Mouse (Mus musculus) layer of hippocampus, postnatal 14 days (tissue): ENCODE measurements around the gene Hectd2. TPM values are rescaled to one million over a fixed set of nuclear protein-coding genes. Genes with fewer than 3 reads are reported as not detected.
A peak's percentile ranks its signal among the peaks of the same experiment; 100 is the strongest.

ENCODE experiments used
- DNase-seq, 2 experiments: peaks; one replicate each; pipeline ENCODE4 v3.0.0; 2021 to 2022; ENCODE audit warnings: low spot score in 2 of 2, mixed read lengths in 1 of 2
- total RNA-seq, 2 experiments: library from RNA; stranded (reverse); gene quantifications; 2 replicates each; pipeline ENCODE4 v1.2.3; 2021

Hectd2 gene
- total RNA-seq, 2 experiments from 2014 or later, result 36.0 to 37.0 TPM

DNA sequence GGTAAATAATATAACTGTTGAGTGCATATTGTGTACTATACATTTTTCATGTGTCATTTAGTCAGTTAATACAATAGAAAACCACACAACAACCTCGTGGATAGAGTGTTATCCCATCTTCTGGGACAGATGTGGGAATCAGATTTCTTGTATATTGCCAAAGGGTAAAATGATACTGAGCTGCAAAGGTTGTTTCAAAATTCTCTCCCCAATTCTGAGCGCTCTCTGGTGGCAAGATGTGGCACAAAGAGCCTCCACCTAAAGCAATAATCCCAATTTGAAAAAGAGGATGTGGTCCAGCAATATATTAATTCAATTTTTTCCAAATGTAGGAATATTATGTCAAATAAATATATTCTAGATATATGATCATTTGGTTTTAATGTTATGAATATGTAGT, 5.7 kb downstream of the Hectd2 start:
- no peak for DNase-seq

DNA sequence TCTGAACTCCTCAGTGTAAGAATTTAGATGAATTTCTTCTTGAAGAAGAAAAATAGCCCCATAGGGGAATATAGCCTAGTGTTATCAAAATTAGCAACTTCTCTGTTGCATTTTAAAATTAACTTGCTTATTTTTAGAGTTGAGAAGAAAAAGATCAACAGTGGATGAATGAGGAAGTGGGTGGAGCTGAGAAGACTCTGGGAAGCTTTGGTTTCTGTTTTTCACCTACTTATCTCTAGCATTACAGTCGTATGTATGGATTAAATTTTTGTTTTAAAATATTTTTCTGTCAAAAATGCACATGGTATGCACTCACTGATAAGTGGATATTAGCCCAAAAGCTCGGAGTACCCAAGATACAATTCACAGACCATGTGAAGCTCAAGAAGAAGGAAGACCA, 6.7 kb downstream of the Hectd2 start:
- no peak for DNase-seq

DNA sequence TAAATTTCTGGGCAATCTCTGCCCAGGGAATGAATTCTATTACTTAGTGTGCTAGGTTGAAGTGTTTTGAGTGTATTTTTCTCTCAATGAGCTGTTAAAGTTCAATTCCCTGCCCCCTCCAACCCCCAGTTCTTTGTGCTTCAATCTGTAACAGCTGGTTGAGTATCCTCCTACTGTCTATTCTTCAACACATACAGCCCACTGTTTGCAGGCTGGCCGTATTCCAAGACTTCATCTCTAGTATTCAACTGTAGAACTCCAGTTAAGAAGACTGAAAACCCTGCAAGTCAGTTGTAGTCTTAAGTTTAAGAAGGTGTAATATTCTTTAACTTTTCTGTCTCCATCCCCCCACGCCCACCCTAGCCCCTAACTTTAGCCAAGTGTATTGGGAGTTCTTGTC, 10.0 kb downstream of the Hectd2 start:
- peak; percentile 21 to 48 for DNase-seq

DNA sequence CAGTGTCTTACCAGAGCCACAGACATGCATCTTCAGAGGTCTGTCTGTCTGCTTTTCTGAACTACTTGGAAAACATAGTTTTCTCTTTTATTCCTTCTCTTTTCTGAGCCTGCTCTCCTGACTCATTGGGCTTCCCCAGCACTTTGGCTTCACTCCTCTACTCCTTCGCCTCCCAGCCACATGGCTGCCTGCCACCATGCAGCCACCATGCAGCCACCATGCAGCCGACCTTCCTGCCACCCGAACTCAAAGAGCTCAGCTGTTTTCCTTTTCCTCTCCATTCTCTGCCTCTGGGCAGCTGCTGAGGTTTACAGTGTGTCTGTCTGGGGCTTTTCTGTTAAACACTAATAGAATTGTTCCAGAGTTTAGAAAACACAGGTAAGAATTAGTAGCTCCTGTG, 19.5 kb downstream of the Hectd2 start:
- DNase-seq, result no peak

DNA sequence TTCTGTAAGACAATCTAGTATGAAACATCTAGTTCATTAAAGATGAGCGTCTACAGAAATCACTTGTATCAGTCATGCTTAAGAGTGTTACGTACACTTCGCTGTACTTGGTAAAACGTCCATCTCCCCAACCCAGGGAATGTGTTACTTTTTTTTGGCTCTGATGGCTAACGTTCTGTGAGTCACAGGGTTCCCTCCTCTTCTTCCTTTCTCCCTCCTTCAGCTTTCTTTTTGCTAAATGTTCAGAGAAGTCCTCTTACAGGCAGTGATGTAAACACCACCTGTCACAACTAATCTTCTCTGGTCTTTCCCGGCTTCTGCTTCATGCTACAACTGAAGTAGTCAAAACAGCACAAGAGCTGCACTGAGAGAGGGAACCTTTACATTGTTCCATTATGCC, 20.7 kb downstream of the Hectd2 start:
- DNase-seq, result no peak

DNA sequence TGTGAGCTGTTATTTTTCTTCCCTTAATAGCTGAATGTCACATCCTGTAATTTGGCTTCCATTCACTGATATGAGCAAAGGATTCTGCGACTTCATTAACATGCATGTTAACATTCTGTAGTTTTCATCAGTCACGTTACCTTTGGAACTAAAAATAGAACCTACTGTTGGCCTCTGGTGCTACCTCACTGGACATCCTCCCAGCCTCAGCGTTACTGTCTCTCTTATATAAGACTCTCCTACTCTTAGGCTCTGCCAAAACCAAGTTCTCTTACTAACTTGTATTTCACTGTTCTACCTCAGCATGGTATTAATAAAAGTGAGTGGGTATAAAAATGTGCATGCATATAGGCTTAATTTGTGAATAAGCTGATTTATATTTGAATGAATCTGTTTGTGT, 26.4 kb downstream of the Hectd2 start:
- peak in 1 of 2 experiments; percentile 43 for DNase-seq

DNA sequence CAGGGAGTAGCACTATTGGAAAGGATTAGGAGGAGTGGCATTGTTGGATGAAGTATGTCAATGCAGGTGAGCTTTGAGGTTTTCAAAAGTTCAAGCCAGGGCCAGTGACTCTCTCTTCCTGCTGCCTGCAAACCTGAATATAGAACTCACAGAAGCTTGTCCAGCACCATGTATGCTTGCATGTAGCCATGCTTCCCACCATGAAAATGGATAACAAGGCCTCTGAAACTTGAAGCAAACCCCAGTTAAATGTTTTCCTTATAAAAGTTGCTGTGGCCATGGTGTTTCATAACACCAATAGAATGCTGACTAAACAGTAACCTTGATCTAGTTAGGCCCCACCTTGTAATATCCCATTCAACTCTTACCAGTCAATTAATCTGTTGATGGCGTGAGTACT, 27.7 kb downstream of the Hectd2 start:
- DNase-seq, result no peak

DNA sequence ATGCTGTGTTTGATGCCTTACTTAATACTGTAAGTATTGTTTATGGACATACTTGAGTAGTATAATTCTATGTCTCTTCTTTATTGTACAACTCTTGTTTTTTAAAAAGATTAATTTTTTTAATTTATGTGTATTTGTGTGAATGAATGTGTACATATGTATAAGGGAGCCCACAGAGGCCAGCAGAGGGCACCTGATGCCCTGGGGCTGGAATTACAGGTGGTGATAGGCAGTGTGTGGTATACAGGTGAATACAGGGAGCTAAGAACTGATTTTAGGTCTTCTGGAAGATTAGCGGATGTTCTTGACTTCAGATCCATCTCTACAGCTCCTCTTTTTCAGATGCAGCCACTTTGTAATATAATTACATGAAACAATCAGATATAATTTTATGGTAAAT, 31.1 kb downstream of the Hectd2 start:
- no peak for DNase-seq

DNA sequence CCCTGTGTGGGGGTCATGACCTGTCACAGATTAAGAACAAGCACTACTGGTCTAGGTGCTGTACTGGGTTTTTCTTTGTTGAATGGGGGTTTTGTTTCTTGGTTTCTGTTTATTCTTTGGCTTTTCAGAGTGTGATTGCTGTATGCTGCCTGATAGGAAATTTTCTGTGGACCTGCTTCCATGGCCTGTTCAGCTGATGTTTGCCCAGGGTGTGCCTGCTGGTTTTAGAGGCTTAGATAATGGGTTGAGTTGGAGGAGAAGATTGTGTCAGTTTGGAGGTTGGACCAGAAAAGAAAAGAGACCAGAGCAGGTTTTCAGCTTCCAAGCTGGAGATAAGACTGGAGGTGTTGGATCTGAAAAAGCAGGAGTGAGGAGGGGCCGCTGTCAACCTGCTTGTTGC, 40.0 kb downstream of the Hectd2 start:
- no peak for DNase-seq

DNA sequence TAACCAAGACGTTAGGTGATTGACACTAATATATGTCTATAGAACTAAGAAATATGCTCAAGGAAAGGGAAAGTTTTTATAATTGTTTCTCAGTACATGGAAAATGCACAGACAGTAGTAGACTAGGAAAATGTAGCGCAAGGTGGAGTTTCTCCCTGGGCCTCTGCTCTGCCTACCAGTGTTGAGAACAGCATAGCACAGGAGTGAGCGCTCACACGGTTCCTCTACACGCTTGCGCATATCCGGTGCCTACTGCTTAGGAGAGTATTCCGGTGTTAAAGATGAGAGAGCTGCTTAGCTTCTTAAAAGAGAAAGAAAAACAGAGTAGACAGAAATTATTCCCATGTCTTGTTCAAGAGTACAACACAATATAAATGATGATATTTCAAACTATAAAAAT, 47.4 kb downstream of the Hectd2 start:
- no peak for DNase-seq

DNA sequence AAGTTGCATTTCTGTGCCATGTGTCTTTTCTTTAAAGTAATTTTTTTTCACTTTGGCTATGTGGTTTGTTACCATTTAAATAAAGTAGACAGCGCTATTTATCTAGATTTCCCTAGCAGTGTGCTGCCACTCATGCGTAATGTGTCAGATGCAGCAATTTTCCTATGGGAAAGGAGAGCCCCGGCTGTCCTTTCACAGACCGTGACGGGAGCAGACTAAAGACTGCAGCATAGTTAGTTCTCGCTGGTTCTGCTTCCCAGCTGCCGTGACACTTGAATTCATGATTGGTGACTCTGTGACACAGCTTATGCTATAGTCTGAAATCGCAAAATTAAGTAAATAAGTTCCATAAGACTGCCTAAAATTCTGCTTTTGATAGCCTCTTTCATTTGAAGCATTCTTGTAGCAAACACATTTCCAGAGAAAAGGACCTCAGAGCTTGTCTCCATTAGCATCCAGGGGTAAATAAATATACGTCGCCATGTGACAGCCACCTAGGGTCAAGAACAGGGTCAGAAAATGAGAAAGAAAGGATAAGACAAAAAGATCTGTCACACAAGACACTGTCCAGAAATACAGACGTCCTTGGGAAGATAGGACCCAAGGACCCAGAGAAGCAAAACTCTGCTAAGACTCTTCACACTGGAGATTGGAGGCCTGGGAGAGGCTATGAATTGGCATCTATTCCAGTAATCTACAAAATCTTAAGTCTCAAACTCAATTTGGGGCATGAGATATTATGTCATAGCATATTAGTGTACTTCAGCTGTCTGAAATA, 48.3 kb downstream of the Hectd2 start:
- no peak for DNase-seq

DNA sequence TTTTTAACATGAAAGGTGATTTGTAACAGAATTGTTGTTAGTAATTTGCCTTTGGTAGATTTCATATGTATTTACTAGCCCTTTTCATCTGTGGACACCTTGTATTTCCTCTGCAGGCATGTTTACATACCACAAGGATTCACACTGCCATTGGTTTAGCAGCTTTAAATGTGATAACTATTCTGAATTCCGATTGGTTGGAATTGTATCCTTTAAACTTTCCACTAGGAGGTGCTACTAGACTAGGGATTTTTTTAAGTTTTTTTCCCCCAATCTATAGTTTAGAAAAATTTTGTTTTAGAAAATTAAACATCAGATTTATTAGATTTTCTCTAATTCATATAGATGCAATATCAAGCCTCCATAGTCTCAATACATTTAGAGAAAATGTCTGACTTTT, 51.8 kb downstream of the Hectd2 start:
- DNase-seq, result no peak

DNA sequence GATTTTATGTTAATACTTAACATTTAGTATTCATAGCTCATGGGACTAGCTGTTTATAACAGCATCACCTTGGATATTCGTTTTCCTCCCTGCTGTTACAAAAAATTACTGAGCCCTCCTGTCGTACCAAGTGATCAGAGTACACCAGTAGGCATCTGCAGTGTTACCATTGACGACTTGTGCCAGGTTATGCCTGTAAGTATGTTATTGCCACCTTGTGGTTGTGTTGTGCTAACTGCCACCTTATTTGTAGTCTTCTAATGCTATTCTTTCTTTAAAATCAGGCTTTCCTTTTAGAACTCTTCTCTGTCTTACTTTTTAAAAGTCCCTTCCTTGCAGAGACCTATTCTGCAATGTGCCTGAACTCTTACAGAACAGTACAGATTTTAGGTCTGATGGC, 54.8 kb downstream of the Hectd2 start:
- peak in 1 of 2 experiments; percentile 29 for DNase-seq

DNA sequence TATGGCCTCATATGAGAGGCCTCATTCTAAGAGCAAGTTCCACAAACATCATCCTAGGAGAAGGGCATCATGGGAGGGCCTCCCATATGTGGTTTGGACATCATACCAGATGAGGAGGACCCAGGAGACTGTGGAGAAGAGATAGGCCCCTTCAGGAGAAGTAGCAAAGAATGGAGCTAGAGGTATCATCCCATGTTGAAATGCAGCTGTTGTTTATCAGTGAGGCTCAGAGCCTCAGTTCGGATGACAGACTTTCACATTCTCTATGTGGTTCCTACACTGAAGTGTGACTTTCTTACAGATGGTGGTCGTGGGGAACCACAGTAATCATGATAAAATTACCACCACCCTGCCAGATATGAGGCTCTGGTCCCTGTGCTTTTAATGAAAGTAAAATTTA, 55.9 kb downstream of the Hectd2 start:
- DNase-seq, result no peak

DNA sequence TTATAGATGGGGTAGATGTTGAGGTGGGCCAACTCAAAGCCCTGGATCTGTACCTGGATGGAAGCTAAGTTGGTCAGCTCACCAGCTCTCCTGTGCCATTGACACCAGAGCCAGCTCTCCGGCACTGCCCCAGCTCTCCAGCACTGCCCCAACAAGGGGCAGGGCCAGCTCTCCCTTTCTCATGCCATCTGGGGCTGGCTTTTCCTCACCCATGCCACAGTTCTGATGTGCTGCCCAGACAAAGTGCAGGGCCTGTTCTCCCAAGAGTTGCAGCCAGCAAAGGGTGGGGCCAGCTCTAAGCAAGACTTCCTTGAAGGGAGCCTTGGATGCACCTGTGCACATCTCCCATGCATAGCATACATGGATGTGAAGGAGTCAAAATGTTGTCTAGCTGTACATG, 71.5 kb downstream of the Hectd2 start:
- DNase-seq, result no peak

DNA sequence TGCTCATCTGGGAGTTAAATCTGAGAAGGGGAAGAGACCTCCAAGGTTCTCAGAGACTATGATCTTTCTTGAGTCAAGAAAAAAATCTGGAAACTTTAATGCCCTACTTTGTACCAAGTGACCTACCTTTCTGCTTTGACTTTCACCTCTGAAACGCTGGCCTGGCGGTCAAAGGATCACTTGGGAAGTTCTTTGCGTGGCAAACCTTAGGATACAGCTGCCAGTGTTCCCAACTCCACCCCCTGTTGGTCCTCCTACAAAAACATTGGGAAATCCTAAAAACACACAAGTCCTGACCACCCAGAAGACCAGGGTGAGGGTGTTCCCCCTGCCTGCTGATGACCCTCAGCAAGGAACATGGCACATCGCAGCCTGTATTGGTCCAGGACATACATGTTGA, 72.4 kb downstream of the Hectd2 start:
- DNase-seq, result no peak

DNA sequence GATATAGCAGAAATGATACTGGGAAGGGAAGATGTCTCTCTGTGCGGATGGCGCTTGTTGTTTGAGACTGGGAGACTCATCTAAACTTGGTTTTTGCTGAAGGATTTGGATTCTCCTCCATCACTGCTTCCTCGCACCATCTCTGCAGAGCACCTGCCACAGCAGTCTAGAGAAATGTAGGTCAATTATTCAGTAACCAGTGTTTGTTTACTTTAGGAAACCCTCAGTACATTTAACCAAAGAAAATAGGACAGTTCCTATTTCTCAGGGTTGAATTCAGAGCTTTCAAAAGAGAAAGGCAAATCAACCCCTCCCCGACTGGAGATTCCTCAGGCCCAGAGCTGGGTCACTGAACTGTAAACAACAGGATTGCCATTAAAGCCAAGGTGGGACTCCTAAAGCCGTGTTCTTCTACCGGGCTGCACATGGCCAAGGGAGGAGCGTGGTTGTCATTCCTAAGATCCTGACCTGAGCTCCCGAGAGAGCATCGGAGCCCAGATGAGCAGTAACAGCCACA, 75.0 kb downstream of the Hectd2 start:
- DNase-seq, result no peak

DNA sequence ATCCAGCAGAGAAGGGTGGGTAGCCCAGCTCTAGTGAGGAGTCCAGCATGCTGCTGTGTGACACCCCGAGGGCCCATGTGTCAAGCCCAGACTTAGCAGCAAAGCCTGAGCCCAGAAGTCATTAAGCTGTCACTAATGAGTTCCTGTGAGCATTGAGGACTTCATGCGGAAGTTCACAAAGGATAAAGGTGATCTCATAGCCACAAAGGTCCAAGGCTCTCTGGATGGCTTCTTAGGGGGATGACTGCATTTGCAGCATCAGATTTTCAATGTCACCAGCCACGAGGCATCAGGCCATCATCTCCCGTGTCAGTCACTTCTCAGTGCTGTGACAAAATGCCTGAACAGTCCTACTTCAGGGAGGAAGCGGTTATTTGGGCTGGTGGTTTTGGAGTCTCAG, 75.9 kb downstream of the Hectd2 start:
- no peak for DNase-seq

DNA sequence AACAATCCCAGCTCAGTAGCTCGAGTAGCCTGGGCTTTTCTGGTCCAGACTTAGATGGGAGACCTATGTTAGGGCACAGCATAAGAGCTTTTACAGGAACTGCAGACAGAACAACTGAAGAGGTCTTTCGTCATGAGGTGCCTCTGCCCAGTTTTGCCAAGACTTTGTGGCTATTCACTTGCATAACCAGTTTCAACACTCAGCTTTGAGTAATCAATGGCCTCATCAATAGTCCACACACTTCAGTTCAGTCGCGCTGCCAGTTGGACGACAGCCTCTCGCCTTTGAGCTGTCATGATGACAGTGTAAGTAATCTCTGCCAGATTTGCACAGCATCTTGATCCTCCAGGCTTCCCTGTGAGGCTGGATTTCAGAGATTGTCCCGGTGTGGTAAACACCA, 80.3 kb downstream of the Hectd2 start:
- no peak for DNase-seq

DNA sequence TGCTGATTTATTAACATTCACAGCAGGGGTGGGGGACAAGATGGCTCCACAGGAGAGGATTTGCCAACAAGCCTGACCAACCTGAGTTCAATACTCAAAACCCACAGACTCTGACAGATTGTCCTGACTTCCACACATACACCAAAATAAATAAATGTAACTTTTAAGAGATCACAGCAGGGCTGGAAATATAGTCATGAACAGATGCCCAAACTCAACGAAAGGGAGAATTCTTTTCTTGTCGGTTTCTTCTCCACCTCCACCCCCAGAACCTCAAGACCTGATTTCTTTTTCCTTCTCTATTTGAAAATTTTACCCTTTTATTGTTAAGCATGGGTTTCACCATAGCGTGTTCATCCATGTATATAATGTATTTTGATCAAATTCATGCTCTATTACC, 82.8 kb downstream of the Hectd2 start:
- DNase-seq, result no peak

DNA sequence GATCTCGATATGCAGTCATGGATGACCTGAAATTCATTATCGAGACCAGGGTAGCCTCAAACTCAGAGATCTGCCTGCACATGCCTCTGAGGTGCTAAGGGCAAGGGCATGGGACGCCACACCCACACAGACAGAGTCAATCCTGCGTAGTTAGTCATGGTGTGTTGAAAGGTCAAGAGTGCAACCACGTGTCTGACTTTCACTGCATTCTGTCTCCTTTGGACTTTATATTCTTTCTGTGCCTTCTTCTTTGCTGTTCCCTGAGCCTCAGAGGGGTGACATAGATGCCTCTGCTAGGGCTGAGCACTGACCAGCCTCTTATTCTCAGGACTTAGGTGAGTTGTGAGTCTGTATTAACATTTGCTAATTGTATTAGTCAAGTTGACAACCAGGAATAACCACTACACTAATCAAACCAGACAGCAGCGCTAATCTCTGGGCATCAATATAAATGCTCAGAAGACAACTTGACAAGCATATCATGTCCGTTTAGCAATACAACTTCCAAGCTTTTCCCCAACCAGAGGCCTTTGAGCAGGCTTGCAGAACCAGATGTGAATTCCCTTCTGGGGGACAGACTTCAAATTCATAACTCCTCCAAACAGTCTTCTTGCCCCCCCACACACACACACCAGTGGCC, 83.6 kb downstream of the Hectd2 start:
- DNase-seq, result no peak

DNA sequence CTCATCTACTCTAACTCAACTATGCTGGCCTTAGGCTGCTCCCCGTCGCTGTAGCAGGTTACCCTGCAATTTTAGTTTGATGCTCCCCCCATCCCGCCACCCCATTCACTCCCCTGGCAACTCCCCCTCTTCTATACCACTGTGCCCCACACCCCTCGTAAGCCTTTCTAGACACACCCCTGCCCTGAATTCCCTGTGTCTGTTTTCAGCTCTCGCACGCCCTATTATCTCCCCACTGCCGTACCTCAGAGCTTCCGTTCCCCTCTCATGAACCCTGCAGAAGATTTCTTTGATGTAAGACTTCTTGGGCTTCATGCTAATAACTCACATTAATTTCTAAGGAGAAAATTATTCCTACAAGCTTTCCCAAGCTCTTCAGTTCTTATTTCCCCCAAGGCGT, 84.6 kb downstream of the Hectd2 start:
- no peak for DNase-seq

DNA sequence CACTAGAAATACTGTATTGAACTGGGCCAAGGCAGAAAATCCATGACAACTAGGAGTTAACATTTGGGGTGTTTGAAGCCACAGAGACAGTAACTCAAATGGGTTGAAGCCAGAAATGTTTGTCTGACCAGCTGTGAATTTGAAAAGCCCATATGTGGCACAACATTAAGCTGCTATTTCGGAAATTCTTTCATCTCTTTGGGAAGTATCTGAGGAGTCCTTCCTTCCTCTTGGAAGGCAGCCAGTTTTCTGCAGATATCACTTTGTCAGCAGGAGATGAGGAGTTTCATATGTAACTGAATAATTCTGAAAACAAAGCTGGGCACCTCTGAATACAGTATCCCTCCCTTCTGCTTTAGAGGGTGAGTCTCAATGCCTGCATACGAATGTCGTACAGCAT, 86.7 kb downstream of the Hectd2 start:
- peak; percentile 18 to 74 for DNase-seq
